Mouse (Mus musculus): Measurements from ENCODE around the gene Rtl8c. TPM values are rescaled to one million over a fixed set of nuclear protein-coding genes. Genes with fewer than 3 reads are reported as not detected.
"Not testable (repeated sequence)": the region's sequence is repeated elsewhere in the genome, so short reads cannot be mapped to it uniquely, and the experiment has no call there.

The Rtl8c gene
- 2.8 and 4.3 TPM in 2 replicates for polyA plus RNA-seq (2016; fragmentation: Nextera tagmentation; extraction: Ambion mirVana)

DNA sequence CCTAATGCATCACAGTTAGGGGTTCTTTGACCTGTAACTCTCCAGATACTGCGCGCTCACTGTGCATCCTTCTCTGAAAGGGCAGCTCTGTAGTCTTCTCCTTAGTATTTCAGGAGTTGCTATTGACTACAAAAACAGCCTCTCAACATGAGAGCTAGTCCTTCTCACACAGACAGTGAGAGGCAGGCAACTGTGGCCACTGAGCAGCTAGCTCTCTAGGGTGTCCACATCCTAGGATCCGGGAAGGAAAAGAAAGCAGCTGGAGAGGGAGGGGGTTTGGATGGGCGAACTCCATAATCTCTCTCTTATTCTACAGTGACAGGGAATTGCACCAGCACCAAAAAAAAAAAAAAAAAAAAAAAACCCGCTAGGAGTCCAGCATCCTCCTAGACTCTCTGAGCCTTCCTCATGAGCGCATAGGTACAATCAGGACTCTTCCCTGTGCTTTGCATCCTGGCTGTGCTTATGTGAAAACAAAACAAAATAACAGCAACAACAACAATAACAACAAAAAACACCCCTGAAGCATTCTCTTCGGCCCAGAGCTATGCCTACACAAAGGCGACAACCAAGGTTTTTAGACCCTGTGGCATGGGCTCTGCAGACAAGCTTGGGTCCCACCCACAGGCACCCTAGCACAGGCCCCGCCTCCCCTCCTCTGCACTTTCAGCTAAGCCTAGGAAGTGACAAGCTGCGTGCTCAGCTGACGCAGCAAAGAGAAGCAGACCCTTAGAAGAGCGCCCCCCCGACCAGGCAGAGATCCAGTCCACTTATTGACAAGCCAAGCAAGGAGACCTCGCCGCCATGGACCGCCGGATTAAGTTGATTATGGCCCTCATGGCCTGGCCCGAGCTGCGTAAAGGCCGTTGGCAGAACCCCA, at the start of gene Rtl8c:
Gene Rtl8c, plus strand, starts transcription at position 791 of the 880 bp plus-strand sequence.
- peak within 1 kb of the TSS; percentile 55 for H3K4me2 ChIP-seq
- no peak within 1 kb of the TSS for H3K27ac ChIP-seq
- no peak within 1 kb of the TSS for H3K9ac ChIP-seq
- H3K4me1 ChIP-seq = no peaks in the 10 kb centered on the region
- no peaks in the 10 kb centered on the region for H3K36me3 ChIP-seq
- 15% methylated on average over 19 of the region's 20 CpGs for WGBS (ENCODE audit: insufficient replicate concordance)
- 0 out of 2 replicates have a peak, but pooled peaks have one; percentile 49 for ATAC-seq
- H3K27me3 ChIP-seq (replicated peaks) = no peaks in the 10 kb centered on the region
- H3K4me3 ChIP-seq = peak within 1 kb of the TSS; percentile 37
- H3K9me3 ChIP-seq (replicated peaks) = no peaks in the 10 kb centered on the region

DNA sequence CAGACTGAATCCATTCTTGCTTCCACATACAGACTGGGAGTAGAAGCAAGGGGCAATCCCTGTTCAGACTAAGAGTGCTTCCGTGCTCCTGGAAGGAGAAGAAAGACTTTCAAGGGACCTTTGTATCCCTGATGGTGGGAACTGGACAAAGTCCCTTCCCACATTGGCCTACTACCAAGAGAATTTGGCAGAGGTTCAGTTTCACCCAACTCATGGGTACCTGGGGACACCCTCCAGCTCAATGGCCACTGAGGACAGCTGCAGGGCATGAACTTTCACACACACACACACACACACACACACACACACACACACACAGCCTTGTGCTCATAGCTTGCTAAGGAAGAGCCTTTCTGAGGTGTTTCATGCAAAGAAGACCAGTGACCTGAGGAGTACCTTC, 28.5 kb upstream of the Rtl8c start:
- H3K27ac ChIP-seq = no peak overlapping the region
- H3K4me3 ChIP-seq = no peak overlapping the region
- H3K9me3 ChIP-seq (replicated peaks) = no peaks in the 10 kb centered on the region
- H3K27me3 ChIP-seq (replicated peaks) = no peaks in the 10 kb centered on the region
- ATAC-seq = no peak
- H3K9ac ChIP-seq = no peak overlapping the region
- H3K4me2 ChIP-seq = no peak overlapping the region
- 40% methylated on average over 1 of the region's 1 CpGs for WGBS (ENCODE audit: insufficient replicate concordance)
- H3K36me3 ChIP-seq = no peaks in the 10 kb centered on the region
- H3K4me1 ChIP-seq = no peaks in the 10 kb centered on the region

DNA sequence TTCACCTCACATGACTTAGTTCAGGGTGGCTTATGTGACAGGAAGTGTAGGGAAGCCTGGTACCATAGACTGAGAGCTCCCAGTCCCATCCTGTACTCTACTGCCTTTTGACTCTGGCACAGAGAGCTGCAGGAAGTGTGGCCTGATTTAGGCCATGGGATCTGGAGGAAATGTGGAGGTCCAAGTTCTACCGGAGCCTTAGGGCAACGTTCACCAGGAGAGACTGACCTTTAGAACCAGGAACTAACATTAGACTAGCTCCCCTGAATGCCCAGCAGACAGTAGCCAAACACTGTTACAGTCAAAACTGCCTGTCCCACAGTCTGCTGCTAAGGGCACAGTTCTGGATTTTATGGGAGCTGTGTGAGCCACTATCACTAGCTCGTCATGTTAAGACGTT, 26.4 kb upstream of the Rtl8c start:
- not testable (repeated sequence) for H3K27ac ChIP-seq; H3K9ac ChIP-seq; H3K4me1 ChIP-seq; ATAC-seq; H3K4me2 ChIP-seq; H3K4me3 ChIP-seq; H3K36me3 ChIP-seq; H3K27me3 ChIP-seq (replicated peaks); H3K9me3 ChIP-seq (replicated peaks)
- 68% methylated on average over 2 of the region's 4 CpGs for WGBS (ENCODE audit: insufficient replicate concordance)

- not testable (repeated sequence) for H3K27me3 ChIP-seq (replicated peaks); H3K27ac ChIP-seq; H3K36me3 ChIP-seq; H3K9me3 ChIP-seq (replicated peaks); H3K4me2 ChIP-seq; H3K4me1 ChIP-seq; H3K4me3 ChIP-seq; ATAC-seq; H3K9ac ChIP-seq
- WGBS (ENCODE audit: insufficient replicate concordance) = 58% methylated on average over 3 of the region's 4 CpGs
Measured at GRCm38 (mm10) chrX:53583404-53583803, 24.4 kb upstream of the Rtl8c start.

DNA sequence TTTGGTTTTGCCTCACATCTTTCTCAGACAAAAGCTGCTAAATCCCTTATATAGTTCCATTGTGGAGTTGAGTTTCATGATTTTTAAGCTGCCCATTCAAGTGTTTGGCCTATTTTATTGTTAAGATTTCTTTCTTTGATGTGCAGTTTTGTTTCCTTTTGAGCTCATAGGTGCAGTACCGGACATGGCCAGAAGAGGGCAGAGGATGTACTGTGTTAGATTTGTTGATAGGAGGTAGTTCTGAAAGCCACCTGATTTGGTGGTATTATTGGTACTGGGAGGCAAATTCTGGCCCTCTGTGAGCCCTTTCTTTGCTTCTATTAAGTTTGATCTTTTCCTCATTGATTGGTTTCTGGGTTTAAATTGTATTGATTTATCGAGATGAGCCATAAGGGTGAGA, 7.8 kb upstream of the Rtl8c start:
- ATAC-seq; H3K9me3 ChIP-seq (replicated peaks); H3K36me3 ChIP-seq; H3K4me2 ChIP-seq; H3K4me1 ChIP-seq; H3K9ac ChIP-seq; H3K4me3 ChIP-seq; H3K27ac ChIP-seq; H3K27me3 ChIP-seq (replicated peaks): not testable (repeated sequence)
- WGBS (ENCODE audit: insufficient replicate concordance) = 21% methylated on average over 2 of the region's 2 CpGs

DNA sequence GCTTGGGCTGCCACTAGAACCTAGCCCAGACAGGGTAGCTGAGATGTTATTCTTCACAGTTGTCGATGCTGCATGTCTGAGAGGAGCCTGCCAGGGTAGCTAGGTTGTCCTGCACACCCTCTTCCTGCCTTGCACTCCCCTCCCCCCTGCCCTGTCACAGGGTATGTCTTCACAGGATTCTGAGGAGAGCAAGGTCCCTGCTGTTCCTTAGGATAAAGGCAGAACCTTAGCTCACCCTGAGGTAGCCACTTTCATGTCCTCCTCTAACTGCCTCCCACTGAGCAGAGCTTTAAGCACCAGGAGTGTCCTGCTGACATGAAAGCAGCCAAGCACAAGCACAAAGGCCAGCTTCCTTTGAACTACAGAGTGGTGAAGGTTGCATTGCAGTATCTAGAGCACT, 1.7 kb upstream of the Rtl8c start:
- H3K27ac ChIP-seq; H3K9ac ChIP-seq; H3K36me3 ChIP-seq; H3K4me1 ChIP-seq; H3K27me3 ChIP-seq (replicated peaks); H3K4me3 ChIP-seq; H3K4me2 ChIP-seq; H3K9me3 ChIP-seq (replicated peaks); ATAC-seq: not testable (repeated sequence)
- 50% methylated on average over 1 of the region's 1 CpGs for WGBS (ENCODE audit: insufficient replicate concordance)

DNA sequence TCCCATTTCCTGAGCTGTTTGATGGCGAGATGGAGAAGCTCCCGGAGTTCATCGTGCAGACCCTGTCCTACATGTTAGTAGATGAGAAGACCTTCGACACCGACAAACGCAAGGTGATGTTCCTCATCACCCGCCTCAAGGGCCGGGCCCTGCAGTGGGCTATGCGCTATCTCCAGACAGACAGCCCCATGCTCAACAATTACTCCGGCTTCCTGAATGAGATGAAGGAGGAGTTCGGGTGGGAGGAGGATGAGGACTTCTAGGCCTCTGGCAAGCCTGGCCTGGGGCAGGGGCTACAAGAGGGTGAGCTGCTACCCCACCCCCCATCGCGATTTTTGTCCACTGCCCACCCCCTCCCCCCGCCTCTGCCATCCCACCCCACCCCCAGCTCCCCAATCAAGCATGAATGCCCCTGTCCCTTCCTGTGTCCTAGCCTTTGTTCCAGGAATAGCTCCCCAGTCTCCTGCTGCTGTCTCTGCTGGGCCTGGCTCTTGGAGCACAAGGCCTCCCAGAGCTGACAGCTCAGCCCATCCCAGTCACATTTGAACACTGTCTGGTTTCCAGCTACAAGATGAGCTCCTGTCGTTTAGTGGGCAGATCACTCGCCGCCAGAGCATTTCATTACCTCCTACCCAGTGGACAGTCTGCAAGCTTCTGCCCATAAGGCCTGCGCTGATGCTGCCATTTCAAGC, 436 bp downstream of the Rtl8c start:
- no peaks in the 10 kb centered on the region for H3K9me3 ChIP-seq (replicated peaks)
- peak overlapping the region; percentile 37 for H3K4me3 ChIP-seq
- no peak overlapping the region for H3K9ac ChIP-seq
- no peak overlapping the region for H3K27ac ChIP-seq
- no peaks in the 10 kb centered on the region for H3K27me3 ChIP-seq (replicated peaks)
- 23% methylated on average over 16 of the region's 18 CpGs for WGBS (ENCODE audit: insufficient replicate concordance)
- no peaks in the 10 kb centered on the region for H3K36me3 ChIP-seq
- H3K4me2 ChIP-seq = peak overlapping the region; percentile 55
- H3K4me1 ChIP-seq = no peaks in the 10 kb centered on the region
- no peak for ATAC-seq

DNA sequence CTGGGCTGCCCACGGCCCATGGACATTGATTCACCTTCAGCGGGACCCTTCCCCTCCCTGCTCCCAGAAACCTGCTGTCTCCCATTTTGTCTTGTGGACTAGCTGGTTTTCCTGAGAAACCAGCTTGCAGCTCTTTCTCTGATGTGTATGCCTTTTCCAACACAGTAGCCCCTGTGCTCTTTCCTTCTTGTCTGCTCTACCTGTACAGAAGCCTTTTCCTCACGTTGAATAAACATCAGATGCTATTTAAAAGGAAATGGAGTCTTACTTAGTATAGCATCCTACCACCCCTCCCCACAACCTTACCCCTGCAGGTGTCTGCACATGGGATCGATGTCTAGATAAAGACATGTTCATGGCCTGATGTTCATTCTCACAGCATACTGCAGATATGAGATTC, 1.0 kb downstream of the Rtl8c start, which contains the start of gene Gm14597:
Gene Gm14597, minus strand, starts transcription at position 101 of the 400 bp plus-strand sequence.
- H3K27me3 ChIP-seq (replicated peaks); ATAC-seq; H3K27ac ChIP-seq; H3K4me1 ChIP-seq; H3K9ac ChIP-seq; H3K9me3 ChIP-seq (replicated peaks); H3K36me3 ChIP-seq: not testable (repeated sequence)
- 80% methylated on average over 3 of the region's 4 CpGs for WGBS (ENCODE audit: insufficient replicate concordance)
- H3K4me3 ChIP-seq = peak within 1 kb of the TSS; percentile 37
- H3K4me2 ChIP-seq = peak within 1 kb of the TSS; percentile 55

DNA sequence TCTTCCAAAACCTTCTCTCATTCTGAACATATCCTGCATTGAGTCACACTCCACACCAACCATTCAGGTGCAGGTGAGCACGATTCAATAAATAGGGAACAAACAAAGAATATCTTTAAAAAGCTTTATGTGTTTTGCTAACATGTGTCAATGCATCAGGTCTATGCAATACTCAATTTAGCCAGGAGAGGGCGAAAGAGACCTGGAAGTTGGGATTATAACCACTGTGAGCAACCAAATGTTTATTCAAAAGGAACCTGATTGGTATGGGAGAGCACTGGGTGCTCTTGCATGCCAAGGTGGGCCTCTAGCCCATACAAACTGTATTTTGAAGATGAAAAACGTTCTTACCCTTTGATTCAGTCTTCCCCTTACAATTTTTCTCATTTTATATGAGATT, 2.7 kb downstream of the Rtl8c start:
- Histone ChIP-seq H3K27ac (no peak overlapping the region), H3K9me3 (replicated peaks) (no peaks in the 10 kb centered on the region), H3K4me2 (no peak overlapping the region), H3K27me3 (replicated peaks) (no peaks in the 10 kb centered on the region), H3K4me3 (no peak overlapping the region), H3K9ac (no peak overlapping the region), H3K36me3 (no peaks in the 10 kb centered on the region), H3K4me1 (no peaks in the 10 kb centered on the region)
- WGBS (ENCODE audit: insufficient replicate concordance) = 4% methylated on average over 3 of the region's 3 CpGs
- ATAC-seq = no peak

DNA sequence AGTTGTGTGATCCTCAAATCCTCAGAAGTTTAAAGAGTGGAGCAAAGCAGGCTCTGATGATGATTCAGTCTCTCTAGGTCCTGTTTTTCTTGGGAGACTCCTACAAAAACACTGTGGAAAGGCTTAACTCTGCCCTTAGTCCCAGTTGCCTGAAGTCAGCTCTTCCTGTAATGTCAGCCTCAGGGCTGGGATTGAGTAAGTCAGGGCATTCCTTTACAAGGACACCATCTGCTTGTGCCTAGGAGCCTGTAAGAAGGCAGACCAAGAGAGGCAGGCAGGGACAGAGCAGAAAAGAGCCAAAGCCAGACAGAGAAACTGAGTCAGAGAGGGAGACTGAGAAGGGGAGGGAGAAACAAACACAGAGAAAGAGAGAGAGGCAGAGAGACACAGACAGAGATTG, 3.6 kb downstream of the Rtl8c start:
- not testable (repeated sequence) for H3K9ac ChIP-seq; H3K4me1 ChIP-seq; H3K9me3 ChIP-seq (replicated peaks); H3K4me2 ChIP-seq; H3K36me3 ChIP-seq; H3K4me3 ChIP-seq; ATAC-seq; H3K27ac ChIP-seq; H3K27me3 ChIP-seq (replicated peaks)

DNA sequence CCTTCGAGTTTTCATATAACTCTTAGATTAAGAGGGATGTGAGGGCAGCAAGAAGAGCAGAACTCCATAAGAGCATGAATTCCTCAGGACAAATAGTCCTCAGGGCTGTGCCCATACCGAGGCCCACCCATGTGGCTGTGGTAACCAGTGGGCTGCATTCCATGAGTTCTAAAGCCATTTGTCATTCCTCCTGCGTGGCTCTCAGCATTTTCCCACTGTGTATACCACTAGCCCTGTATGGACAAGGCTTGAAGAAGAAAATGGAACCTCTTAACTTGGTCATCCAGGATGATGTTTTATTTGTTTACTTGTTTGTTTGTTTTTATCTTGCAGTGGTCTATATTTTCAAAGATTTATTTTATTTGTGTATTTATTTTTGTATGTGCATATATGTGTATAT, 30.3 kb downstream of the Rtl8c start:
- WGBS (ENCODE audit: insufficient replicate concordance) = 42% methylated on average over 3 of the region's 3 CpGs
- H3K27ac ChIP-seq; H3K36me3 ChIP-seq; H3K9ac ChIP-seq; ATAC-seq; H3K4me2 ChIP-seq; H3K4me3 ChIP-seq; H3K4me1 ChIP-seq; H3K27me3 ChIP-seq (replicated peaks); H3K9me3 ChIP-seq (replicated peaks): not testable (repeated sequence)

DNA sequence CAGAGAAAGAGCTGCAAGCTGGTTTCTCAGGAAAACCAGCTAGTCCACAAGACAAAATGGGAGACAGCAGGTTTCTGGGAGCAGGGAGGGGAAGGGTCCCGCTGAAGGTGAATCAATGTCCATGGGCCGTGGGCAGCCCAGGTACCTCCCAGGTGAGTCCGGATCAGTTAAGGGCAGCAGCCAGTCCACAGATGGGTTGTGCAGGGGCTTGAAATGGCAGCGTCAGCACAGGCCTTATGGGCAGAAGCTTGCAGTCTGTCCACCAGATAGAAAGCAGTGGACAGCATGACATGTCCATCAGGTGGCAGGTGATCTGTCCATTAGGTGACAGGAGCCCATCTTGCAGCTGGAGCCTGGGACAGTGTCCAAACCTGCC, 34.8 kb downstream of the Rtl8c start:
- H3K27me3 ChIP-seq (replicated peaks); H3K4me3 ChIP-seq; ATAC-seq; H3K36me3 ChIP-seq; H3K9ac ChIP-seq; H3K4me2 ChIP-seq; H3K4me1 ChIP-seq; H3K9me3 ChIP-seq (replicated peaks); H3K27ac ChIP-seq: not testable (repeated sequence)
- 56% methylated on average over 4 of the region's 4 CpGs for WGBS (ENCODE audit: insufficient replicate concordance)
